Mouse (Mus musculus) heart, embryonic 11.5 days (tissue): Measurements from ENCODE around the gene Lingo3. TPM values are rescaled to one million over a fixed set of nuclear protein-coding genes. Genes with fewer than 3 reads are reported as not detected.

Source experiments
- ATAC-seq: fragments of 200-750 bp; cut with Nextera tagmentation; replicated peaks from 2 replicates; pipeline ENCODE4 v1.8.0; 2017; ENCODE audit warnings: moderate library complexity; ENCODE audit not compliant: insufficient number of reproducible peaks, low FRiP score, low TSS enrichment
- H3K27ac ChIP-seq: fragments of 300-500 bp; sonication (generic); 2 replicates; pipeline ENCODE4 v1.5.1; 2014; ENCODE audit warnings: mild to moderate bottlenecking, low read depth, low read length
- H3K27me3 ChIP-seq: fragments of 300-500 bp; sonication (generic); 2 replicates; pipeline ENCODE4 v1.6.1; 2014; ENCODE audit warnings: mild to moderate bottlenecking, low read length, mixed read lengths; ENCODE audit not compliant: control insufficient read depth, insufficient read depth
- H3K36me3 ChIP-seq: fragments of 300-500 bp; sonication (generic); 2 replicates; pipeline ENCODE4 v1.6.1; 2014; ENCODE audit warnings: mild to moderate bottlenecking, low read length, moderate library complexity, mixed read lengths; ENCODE audit not compliant: control insufficient read depth, insufficient read depth
- H3K4me1 ChIP-seq: fragments of 300-500 bp; sonication (generic); 2 replicates; pipeline ENCODE4 v1.6.1; 2014; ENCODE audit warnings: low read length; ENCODE audit not compliant: control insufficient read depth, insufficient read depth
- H3K4me2 ChIP-seq: fragments of 300-500 bp; sonication (generic); 2 replicates; pipeline ENCODE4 v1.6.1; 2014; ENCODE audit warnings: mild to moderate bottlenecking, moderate library complexity
- H3K4me3 ChIP-seq: fragments of 300-500 bp; sonication (generic); 2 replicates; pipeline ENCODE4 v1.5.1; 2014; ENCODE audit warnings: low read depth, low read length
- H3K9ac ChIP-seq: fragments of 300-500 bp; sonication (generic); 2 replicates; pipeline ENCODE4 v1.6.1; 2014; ENCODE audit warnings: mild to moderate bottlenecking, low read depth, low read length, moderate library complexity
- H3K9me3 ChIP-seq: fragments of 300-500 bp; sonication (generic); replicated peaks from 2 replicates; pipeline ENCODE4 v1.6.1; 2016; ENCODE audit warnings: low read length; ENCODE audit not compliant: control insufficient read depth
- WGBS: fragments of 180-500 bp; shearing (Covaris S2); extraction: QIAGEN DNeasy Blood & Tissue Kit; methylation state at CpG from one replicate; pipeline ENCODE4 v1.1.7; 2014; ENCODE audit not compliant: insufficient replicate concordance; 5-methylcytosine and 5-hydroxymethylcytosine counted together
- polyA plus RNA-seq: library from polyadenylated mRNA; unstranded; fragments of >200 nt; fragmentation: Nextera tagmentation; extraction: Ambion mirVana; gene quantifications from 2 replicates; pipeline ENCODE4 v1.2.1, GENCODE M21; 2014

Lingo3 gene
- polyA plus RNA-seq, 1 experiment from 2014 or later: not detected

- peak overlapping the region; percentile 98 for H3K9ac ChIP-seq
- peak overlapping the region; percentile 90 for H3K4me3 ChIP-seq
- WGBS: 3% methylated on average over 59 of the region's 59 CpGs
- peak overlapping the region; percentile 96 for H3K4me2 ChIP-seq
- H3K4me1 ChIP-seq: peaks cover 20% of the 10 kb centered on the region
- ATAC-seq: peak; percentile 35
- no peaks in the 10 kb centered on the region for H3K27me3 ChIP-seq
- H3K36me3 ChIP-seq: peaks cover 31% of the 10 kb centered on the region
- no peaks in the 10 kb centered on the region for H3K9me3 ChIP-seq
- peak overlapping the region; percentile 95 for H3K27ac ChIP-seq
Measured at GRCm38 (mm10) chr10:80797186-80798149, 46.4 kb downstream of the Lingo3 start.

- ATAC-seq: no peak
- Histone ChIP-seq H3K27ac (no peak overlapping the region), H3K4me1 (peaks cover 31% of the 10 kb centered on the region), H3K27me3 (no peaks in the 10 kb centered on the region), H3K9me3 (no peaks in the 10 kb centered on the region), H3K36me3 (peaks cover 33% of the 10 kb centered on the region), H3K4me3 (peak overlapping the region; percentile 90), H3K4me2 (peak overlapping the region; percentile 96), H3K9ac (no peak overlapping the region)
- WGBS: 75% methylated on average over 9 of the region's 9 CpGs
Measured at GRCm38 (mm10) chr10:80796307-80796848, 47.5 kb downstream of the Lingo3 start.

- 87% methylated on average over 8 of the region's 8 CpGs for whole genome bisulfite sequencing
- no peaks in the 10 kb centered on the region for H3K27me3 ChIP-seq
- no peak overlapping the region for H3K9ac ChIP-seq
- H3K4me1 ChIP-seq: peaks cover 34% of the 10 kb centered on the region
- no peaks in the 10 kb centered on the region for H3K9me3 ChIP-seq
- H3K4me2 ChIP-seq: no peak overlapping the region
- no peak for ATAC-seq
- H3K36me3 ChIP-seq: peaks cover 39% of the 10 kb centered on the region
- no peak overlapping the region; the same call in 1 of the 2 replicates for H3K27ac ChIP-seq
- H3K4me3 ChIP-seq: no peak overlapping the region
Measured at GRCm38 (mm10) chr10:80794750-80795149, 49.1 kb downstream of the Lingo3 start.

- no peak overlapping the region for H3K4me2 ChIP-seq
- no peaks in the 10 kb centered on the region for H3K27me3 ChIP-seq
- H3K4me3 ChIP-seq: no peak overlapping the region
- H3K27ac ChIP-seq: no peak overlapping the region
- no peak overlapping the region for H3K9ac ChIP-seq
- 82% methylated on average over 4 of the region's 4 CpGs for WGBS
- no peaks in the 10 kb centered on the region for H3K9me3 ChIP-seq
- ATAC-seq: no peak
- H3K4me1 ChIP-seq: peaks cover 30% of the 10 kb centered on the region
- H3K36me3 ChIP-seq: peaks cover 44% of the 10 kb centered on the region
Measured at GRCm38 (mm10) chr10:80793803-80794202, 50.0 kb downstream of the Lingo3 start.

GRCm38 (mm10) chr10:80793033-80793784 lies 50.6 kb downstream of the Lingo3 start:
- Histone ChIP-seq H3K9ac (no peak overlapping the region), H3K36me3 (peaks cover 49% of the 10 kb centered on the region), H3K4me3 (no peak overlapping the region), H3K9me3 (no peaks in the 10 kb centered on the region), H3K4me2 (no peak overlapping the region), H3K27ac (no peak overlapping the region), H3K4me1 (peaks cover 30% of the 10 kb centered on the region), H3K27me3 (no peaks in the 10 kb centered on the region)
- 91% methylated on average over 13 of the region's 13 CpGs for WGBS
- ATAC-seq: no peak

- no peak for ATAC-seq
- H3K9me3 ChIP-seq: no peaks in the 10 kb centered on the region
- H3K4me1 ChIP-seq: peaks cover 30% of the 10 kb centered on the region
- 72% methylated on average over 41 of the region's 41 CpGs for WGBS
- H3K27ac ChIP-seq: peak overlapping the region; percentile 6; the same call in 1 of the 2 replicates
- H3K36me3 ChIP-seq: peaks cover 57% of the 10 kb centered on the region
- H3K4me3 ChIP-seq: no peak overlapping the region
- no peaks in the 10 kb centered on the region for H3K27me3 ChIP-seq
- H3K4me2 ChIP-seq: no peak overlapping the region
- no peak overlapping the region for H3K9ac ChIP-seq
Measured at GRCm38 (mm10) chr10:80792175-80793032, 51.4 kb downstream of the Lingo3 start.

GRCm38 (mm10) chr10:80791476-80792174 lies 52.2 kb downstream of the Lingo3 start:
- H3K27me3 ChIP-seq: no peaks in the 10 kb centered on the region
- H3K4me1 ChIP-seq: peaks cover 23% of the 10 kb centered on the region
- 0 out of 2 replicates have a peak, but pooled peaks have one; percentile 15 for ATAC-seq
- H3K36me3 ChIP-seq: peaks cover 61% of the 10 kb centered on the region
- H3K9ac ChIP-seq: no peak overlapping the region
- no peak overlapping the region for H3K4me3 ChIP-seq
- peak overlapping the region; percentile 6 for H3K27ac ChIP-seq
- no peak overlapping the region for H3K4me2 ChIP-seq
- WGBS: 68% methylated on average over 33 of the region's 33 CpGs
- H3K9me3 ChIP-seq: no peaks in the 10 kb centered on the region
